Mouse (Mus musculus) liver, embryonic 14 days (tissue): Measurements from ENCODE around the gene Phlda2. TPM values are rescaled to one million over a fixed set of nuclear protein-coding genes. Genes with fewer than 3 reads are reported as not detected.

Experiments
- polyA plus RNA-seq: library from polyadenylated mRNA; depleted of rRNA; stranded (reverse); fragments of >200 nt; gene quantifications from 2 replicates; pipeline ENCODE4 v1.2.3, GENCODE M21; 2012; rRNA removed

The Phlda2 gene
- 14.9 and 20.6 TPM in 2 replicates for polyA plus RNA-seq

DNA sequence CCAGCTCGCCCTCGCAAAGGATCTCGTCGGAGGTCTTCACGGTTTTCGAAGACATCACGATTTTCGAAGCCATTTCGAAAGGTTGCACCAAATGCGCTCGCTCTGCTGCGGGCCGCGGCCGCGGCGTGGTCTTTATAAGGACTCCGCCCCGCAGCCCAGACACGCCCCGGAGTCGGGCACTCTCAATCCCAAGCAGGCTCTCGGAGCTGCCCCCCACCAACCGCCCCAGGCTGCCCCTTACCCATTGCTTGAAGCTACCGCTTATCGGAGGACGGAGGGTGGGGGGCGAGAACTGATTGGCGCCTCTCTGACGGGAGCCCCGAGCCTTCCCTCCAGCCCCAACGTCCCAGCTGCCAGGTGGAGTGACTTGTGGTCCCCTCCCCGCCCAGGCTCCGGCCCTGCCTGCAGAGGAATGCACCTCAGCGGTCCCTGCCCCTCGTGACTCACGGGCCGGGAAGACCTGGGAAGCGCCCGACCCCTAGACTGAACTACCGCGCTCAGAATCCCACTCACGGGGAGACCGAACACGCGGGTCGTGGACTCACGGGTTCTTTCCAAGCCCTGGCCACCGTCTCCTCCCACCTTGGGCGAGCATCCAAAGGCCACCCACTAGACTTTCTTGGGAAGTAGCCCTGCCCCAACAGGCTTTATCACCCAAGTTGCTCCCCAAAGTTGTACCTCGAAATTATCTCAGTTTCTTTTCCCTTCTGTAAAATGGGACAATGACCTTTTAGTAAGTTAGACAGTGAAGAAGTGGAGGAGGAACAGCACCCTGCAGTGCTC lies at the start of gene Phlda2:
Gene Phlda2, minus strand, starts transcription at position 733 of the 783 bp plus-strand sequence.

DNA sequence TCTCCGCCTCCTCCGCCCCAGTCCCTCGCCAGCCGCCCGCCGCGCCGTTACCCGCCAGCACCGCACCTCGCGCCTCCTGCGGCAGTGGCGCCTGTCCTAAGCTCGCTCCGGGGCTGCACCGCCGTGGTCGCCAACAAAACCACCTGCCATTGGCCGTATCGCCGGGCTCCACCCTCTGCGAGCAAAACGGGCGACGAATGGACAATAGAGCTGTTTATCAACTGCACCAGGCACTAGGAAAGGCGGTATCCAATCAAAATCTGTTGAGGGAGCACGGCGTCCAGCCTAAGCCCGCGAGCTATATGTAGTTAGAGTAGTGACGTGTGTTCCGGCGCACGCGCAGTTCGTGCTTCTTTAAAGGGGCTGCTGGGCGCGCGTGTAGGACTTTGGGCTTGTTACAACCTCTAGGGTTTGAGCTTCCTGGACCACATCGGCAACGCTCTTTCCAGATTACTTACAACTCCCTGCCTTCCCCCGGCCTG lies 46.1 kb upstream of the Phlda2 start, which contains the start of gene Nap1l4:
Gene Nap1l4, minus strand, starts transcription at position 131 of the 482 bp plus-strand sequence.

DNA sequence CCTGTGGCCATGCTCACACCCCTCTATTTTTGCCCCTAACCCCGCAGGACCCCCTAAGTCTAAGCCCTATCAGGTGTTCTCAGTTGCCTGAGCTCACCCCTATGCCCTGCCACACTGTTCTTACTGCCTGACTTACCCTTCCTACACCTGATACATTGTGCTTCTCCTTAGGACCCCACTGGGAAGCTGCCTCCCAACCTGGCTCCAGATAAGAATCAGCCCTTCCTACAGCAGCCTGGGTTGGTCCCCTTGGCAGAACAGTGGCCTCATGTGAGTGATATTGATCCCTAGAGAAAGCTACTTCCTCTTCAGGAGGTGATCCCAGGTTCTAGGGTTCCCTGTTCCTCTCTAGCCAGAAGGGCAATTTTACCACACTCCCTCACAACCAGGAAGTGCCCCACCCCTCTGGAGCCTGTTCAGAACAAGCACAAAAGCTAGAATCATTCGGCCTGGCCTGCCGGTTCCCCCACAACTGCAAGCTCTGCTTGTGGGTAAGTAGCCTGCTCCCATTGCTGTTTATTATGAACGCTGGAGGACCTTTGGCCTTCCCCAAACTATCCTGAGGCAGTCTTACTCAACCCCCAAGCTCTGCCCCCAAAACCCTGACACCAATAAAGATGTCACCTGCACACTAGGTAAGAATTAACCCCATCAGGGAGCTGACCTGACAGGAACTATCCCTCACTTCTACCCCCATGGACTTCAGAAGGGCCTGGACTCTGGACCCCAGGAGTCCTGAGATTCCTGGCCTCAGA lies 29.4 kb downstream of the Phlda2 start, which contains the start of gene Slc22a18:
Gene Slc22a18, plus strand, starts transcription at position 390 of the 755 bp plus-strand sequence.

DNA sequence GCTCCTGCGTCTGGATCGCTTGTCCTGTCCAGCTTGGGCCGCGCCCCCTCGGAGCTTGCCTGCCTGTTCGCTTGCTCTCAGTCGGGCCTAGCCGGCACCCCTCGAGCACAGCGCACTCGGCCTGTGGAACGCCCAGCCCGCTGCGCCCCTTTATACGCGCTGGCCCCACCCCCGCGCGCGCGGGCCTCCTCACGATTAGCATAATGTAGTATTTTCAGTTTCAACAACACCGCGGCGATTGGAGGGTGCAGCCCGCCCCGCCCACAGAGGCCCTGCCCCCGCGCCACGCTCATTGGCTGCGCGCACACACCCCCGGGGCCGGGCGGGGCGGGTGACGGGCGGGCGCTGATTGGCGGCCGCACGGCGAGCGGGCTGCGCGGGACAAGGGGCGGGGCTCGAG lies 42.1 kb downstream of the Phlda2 start, which contains the start of gene Cdkn1c:
Gene Cdkn1c, minus strand, starts transcription at position 177 of the 400 bp plus-strand sequence.

Other genes starting within 250 kb of the Phlda2 start
- gene Cdkn1c, start 42.1 kb downstream of the Phlda2 start, polyA plus RNA-seq, result 68.9 and 92.8 TPM in 2 replicates
- 6.9 and 7.6 TPM in 2 replicates for gene Slc22a18, start 29.4 kb downstream of the Phlda2 start, polyA plus RNA-seq
- 56.1 and 62.1 TPM in 2 replicates for gene Nap1l4, start 46.0 kb upstream of the Phlda2 start, polyA plus RNA-seq
- 36.8 and 43.1 TPM in 2 replicates for gene Cars, start 96.9 kb upstream of the Phlda2 start, polyA plus RNA-seq
- 0.27 and 0.39 TPM in 2 replicates for gene Tnfrsf26, start 125.6 kb upstream of the Phlda2 start, polyA plus RNA-seq
- gene Tnfrsf22, start 146.5 kb upstream of the Phlda2 start, polyA plus RNA-seq, result 0.60 and 0.70 TPM in 2 replicates
- gene Tnfrsf23, start 182.7 kb upstream of the Phlda2 start, polyA plus RNA-seq, result 0.25 and 0.29 TPM in 2 replicates